Mouse (Mus musculus): Measurements from ENCODE around the gene Prrg1. TPM values are rescaled to one million over a fixed set of nuclear protein-coding genes. Genes with fewer than 3 reads are reported as not detected.

Gene Prrg1
- 2.1 TPM for polyA plus RNA-seq (2014; fragmentation: Illumina TruSeq; extraction: RNeasy Lipid Tissue Mini Kit (QIAGEN cat#74804); ENCODE audit: low read depth, low replicate concordance)

GRCm38 (mm10) chrX:78583202-78584004 lies at the start of gene Prrg1:
Gene Prrg1 (minus strand): TSS chrX:78583896.

Other genes with a start within 250 kb of the Prrg1 start
- not detected for gene 4930480E11Rik, start 214.3 kb downstream of the Prrg1 start, polyA plus RNA-seq (2014; fragmentation: Illumina TruSeq; extraction: RNeasy Lipid Tissue Mini Kit (QIAGEN cat#74804); ENCODE audit: low read depth, low replicate concordance)
- gene Fam47c, start 153.9 kb upstream of the Prrg1 start, polyA plus RNA-seq (2014; fragmentation: Illumina TruSeq; extraction: RNeasy Lipid Tissue Mini Kit (QIAGEN cat#74804); ENCODE audit: low read depth, low replicate concordance) = not detected